Mouse (Mus musculus) cerebellum, adult 18-20 months (tissue): ENCODE measurements at regions not wholly inside any gene's neighbourhood (a gene's known extent, or its start where the extent isn't known, plus 50 kb on each side); places are given as distances from the start of the nearest gene placed in this dataset.
A peak's percentile ranks its signal among the peaks of the same experiment; 100 is the strongest.

ENCODE experiments used
- DNase-seq, 2 experiments: peaks; one replicate each; pipeline ENCODE4 v3.0.0; 2021

- DNase-seq, result no peak
These were observed 190.1 kb upstream of the 4931429L15Rik start for GRCm38 (mm10) chr9:46509896-46510295.

GRCm38 (mm10) chr9:46509458-46509857 is 189.7 kb upstream of the 4931429L15Rik start:
- DNase-seq, result no peak

- peak; percentile 63 to 69 for DNase-seq
These were observed 187.2 kb upstream of the 4931429L15Rik start for GRCm38 (mm10) chr9:46507036-46507435.

- DNase-seq, result no peak
These were observed 184.8 kb upstream of the 4931429L15Rik start for GRCm38 (mm10) chr9:46504536-46504935.

- DNase-seq, result no peak
These were observed 184.3 kb upstream of the 4931429L15Rik start for GRCm38 (mm10) chr9:46504133-46504416.

- DNase-seq, result no peak
These were observed 183.7 kb upstream of the 4931429L15Rik start for GRCm38 (mm10) chr9:46503321-46504132.

- no peak for DNase-seq
These were observed 179.6 kb upstream of the 4931429L15Rik start for GRCm38 (mm10) chr9:46499426-46499825.

- DNase-seq, result no peak
These were observed 179.1 kb upstream of the 4931429L15Rik start for GRCm38 (mm10) chr9:46498861-46499260.

- no peak for DNase-seq
These were observed 175.5 kb upstream of the 4931429L15Rik start for GRCm38 (mm10) chr9:46495276-46495675.

GRCm38 (mm10) chr9:46482859-46483443 is 163.2 kb upstream of the 4931429L15Rik start:
- no peak for DNase-seq

- no peak for DNase-seq
These were observed 162.5 kb upstream of the 4931429L15Rik start for GRCm38 (mm10) chr9:46482034-46482858.

- DNase-seq, result no peak
These were observed 161.7 kb upstream of the 4931429L15Rik start for GRCm38 (mm10) chr9:46481491-46481890.

- peak; percentile 73 to 74 for DNase-seq
These were observed 160.4 kb upstream of the 4931429L15Rik start for GRCm38 (mm10) chr9:46480080-46480690.

- DNase-seq, result no peak
These were observed 158.8 kb upstream of the 4931429L15Rik start for GRCm38 (mm10) chr9:46478611-46479010.

GRCm38 (mm10) chr9:46476516-46476915 is 156.7 kb upstream of the 4931429L15Rik start:
- no peak for DNase-seq

- DNase-seq, result peak; percentile 67 to 70
These were observed 153.9 kb upstream of the 4931429L15Rik start for GRCm38 (mm10) chr9:46473681-46474080.

- DNase-seq, result peak; percentile 59 to 60
These were observed 149.7 kb upstream of the 4931429L15Rik start for GRCm38 (mm10) chr9:46469521-46469920.

GRCm38 (mm10) chr9:46468306-46468705 is 148.5 kb upstream of the 4931429L15Rik start:
- no peak for DNase-seq

- no peak for DNase-seq
These were observed 147.9 kb upstream of the 4931429L15Rik start for GRCm38 (mm10) chr9:46467671-46468070.

GRCm38 (mm10) chr9:46462681-46463080 is 142.9 kb upstream of the 4931429L15Rik start:
- DNase-seq, result no peak

GRCm38 (mm10) chr9:46457945-46458344 is 138.2 kb upstream of the 4931429L15Rik start:
- no peak for DNase-seq

GRCm38 (mm10) chr9:46454807-46455610 is 135.2 kb upstream of the 4931429L15Rik start:
- no peak for DNase-seq
